Mouse (Mus musculus) heart, adult 2 months (tissue): Measurements from ENCODE around the gene Fyttd1. TPM values are rescaled to one million over a fixed set of nuclear protein-coding genes. Genes with fewer than 3 reads are reported as not detected.

ENCODE experiments used
- DNase-seq, 2 experiments: peaks; one replicate each; pipeline ENCODE4 v3.0.0; 2021
- H3K27ac ChIP-seq: fragments of 200-600 bp; 2 replicates; pipeline ENCODE4 v1.8.1; 2022
- H3K27me3 ChIP-seq: fragments of 200-500 bp; 2 replicates; pipeline ENCODE4 v1.6.1; 2012; ENCODE audit warnings: mild to moderate bottlenecking, low read length, inconsistent platforms, mixed read lengths; ENCODE audit not compliant: control insufficient read depth, insufficient read depth
- H3K36me3 ChIP-seq: fragments of 200-500 bp; 2 replicates; pipeline ENCODE4 v1.6.1; 2012; ENCODE audit warnings: low read length, inconsistent platforms; ENCODE audit not compliant: control insufficient read depth, insufficient read depth
- H3K4me1 ChIP-seq: fragments of 200-500 bp; 2 replicates; pipeline ENCODE4 v1.6.1; 2011; ENCODE audit warnings: low read length; ENCODE audit not compliant: control insufficient read depth, insufficient read depth
- H3K4me3 ChIP-seq: fragments of 200-600 bp; 2 replicates; pipeline ENCODE4 v1.8.1; 2022
- H3K79me2 ChIP-seq: fragments of 200-500 bp; replicated peaks from 2 replicates; pipeline ENCODE4 v1.6.1; 2012; ENCODE audit warnings: mild to moderate bottlenecking, inconsistent platforms, low read length, moderate library complexity, mixed read lengths; ENCODE audit not compliant: control insufficient read depth, insufficient read depth
- H3K9ac ChIP-seq: fragments of 200-500 bp; 2 replicates; pipeline ENCODE4 v1.6.1; 2012; ENCODE audit warnings: low read depth, mild to moderate bottlenecking, control low read depth, inconsistent platforms, low read length, mixed read lengths
- CTCF ChIP-seq: fragments of 200-600 bp; IDR thresholded peaks from 2 replicates; pipeline ENCODE4 v1.8.1; 2022; ENCODE audit warnings: antibody characterized with exemption, mild to moderate bottlenecking, moderate library complexity
- EP300 ChIP-seq: fragments of 200-500 bp; IDR thresholded peaks from 2 replicates; pipeline ENCODE4 v1.6.1; 2011; ENCODE audit warnings: low read depth, low read length, control low read depth; ENCODE audit not compliant: insufficient read depth
- POLR2A ChIP-seq: fragments of 200-500 bp; IDR thresholded peaks from 2 replicates; pipeline ENCODE4 v1.6.1; 2011; ENCODE audit warnings: mild to moderate bottlenecking, low read depth, low read length, control low read depth; ENCODE audit not compliant: insufficient read depth
- WGBS: fragments of 180-500 bp; shearing (Covaris S2); methylation state at CpG from one replicate; pipeline ENCODE4 v1.1.7; 2018; 5-methylcytosine and 5-hydroxymethylcytosine counted together
- intact Hi-C: fragments of 180-260 bp; cut with DNase I; formaldehyde crosslinking; loops from one replicate; pipeline ENCODE4 v1.15.1; 2025
- polyA plus RNA-seq: library from polyadenylated mRNA; depleted of rRNA; stranded (reverse); fragments of >200 nt; gene quantifications from 2 replicates; pipeline ENCODE4 v1.2.3, GENCODE M21; 2012
- total RNA-seq, 2 experiments: library from RNA; stranded (reverse); gene quantifications; 2 replicates each; pipeline ENCODE4 v1.2.3; 2021

Gene Fyttd1
- total and polyA plus RNA-seq, 3 experiments: 13.4 to 108 (median 101) TPM

DNA sequence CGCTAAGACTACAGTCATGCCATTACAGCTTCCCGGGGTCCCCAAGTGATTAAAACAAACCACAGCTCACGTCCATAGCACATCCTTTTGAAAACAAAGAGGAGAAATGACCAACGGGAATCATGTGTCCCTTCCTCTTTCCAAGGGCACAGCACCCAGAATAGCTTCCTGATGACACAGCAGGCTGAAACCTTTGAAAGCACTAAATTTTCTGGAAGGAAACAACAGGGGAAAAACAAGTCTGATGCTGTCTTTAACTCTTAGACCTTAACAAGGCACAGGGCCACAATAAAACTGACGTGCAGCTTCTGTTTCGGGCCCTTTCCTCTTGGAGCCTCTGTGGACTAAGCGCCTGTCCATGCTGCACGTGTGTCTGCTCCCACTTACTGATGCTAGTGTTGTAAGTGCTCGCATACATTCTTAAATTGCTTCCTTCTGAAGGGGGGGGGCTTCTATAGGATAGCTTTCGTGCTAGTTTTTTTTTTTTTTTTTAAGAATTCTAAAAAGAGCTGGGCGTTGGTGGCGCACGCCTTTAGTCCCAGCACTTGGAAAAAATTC is 23.7 kb upstream of the Fyttd1 start:
- no peak for TF ChIP-seq EP300
- TF ChIP-seq POLR2A: no peak
- TF ChIP-seq CTCF: no peak
- Histone ChIP-seq H3K4me1 (peaks cover 13% of the 10 kb centered on the region), H3K4me3 (peak overlapping the region; percentile 15; the same call in 1 of the 2 replicates), H3K79me2 (peaks cover 3% of the 10 kb centered on the region), H3K27ac (peak overlapping the region; percentile 90), H3K9ac (peak overlapping the region; percentile 60), H3K27me3 (no peaks in the 10 kb centered on the region), H3K36me3 (peaks cover 19% of the 10 kb centered on the region)
- 10% methylated on average over 13 of the region's 13 CpGs for WGBS
- intact Hi-C loops: loop anchor here (5.0 kb wide), 1 partner anchor 41 kb away; the partner anchor contains the start of gene Smbd1
- peak; percentile 39 to 41 for DNase-seq

DNA sequence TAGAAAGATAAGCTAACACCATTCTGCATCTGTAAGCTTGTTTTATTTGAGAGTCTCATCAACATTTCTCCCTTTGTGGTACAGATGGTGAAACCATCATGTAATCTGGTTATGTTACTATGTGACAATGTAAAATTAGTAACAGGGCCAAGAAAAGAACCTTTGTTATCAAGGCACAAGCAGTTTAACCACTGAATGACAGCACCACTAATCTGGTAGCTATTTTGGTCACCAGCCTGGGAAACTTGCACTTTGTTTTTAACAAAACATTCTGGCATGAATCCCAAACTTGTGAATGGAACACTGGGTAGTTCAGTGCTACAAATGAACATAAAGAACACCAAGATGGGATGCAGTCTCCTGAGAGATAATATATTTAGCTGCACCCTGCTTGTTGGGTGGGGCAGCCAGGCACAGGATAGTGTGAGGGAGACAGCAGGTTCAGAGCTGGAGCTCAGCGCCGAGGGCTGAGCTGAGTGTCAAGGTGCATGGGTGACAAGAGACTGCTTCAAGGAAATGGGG is 23.2 kb upstream of the Fyttd1 start:
- peak overlapping the region; percentile 15; the same call in 1 of the 2 replicates for H3K4me3 ChIP-seq

DNA sequence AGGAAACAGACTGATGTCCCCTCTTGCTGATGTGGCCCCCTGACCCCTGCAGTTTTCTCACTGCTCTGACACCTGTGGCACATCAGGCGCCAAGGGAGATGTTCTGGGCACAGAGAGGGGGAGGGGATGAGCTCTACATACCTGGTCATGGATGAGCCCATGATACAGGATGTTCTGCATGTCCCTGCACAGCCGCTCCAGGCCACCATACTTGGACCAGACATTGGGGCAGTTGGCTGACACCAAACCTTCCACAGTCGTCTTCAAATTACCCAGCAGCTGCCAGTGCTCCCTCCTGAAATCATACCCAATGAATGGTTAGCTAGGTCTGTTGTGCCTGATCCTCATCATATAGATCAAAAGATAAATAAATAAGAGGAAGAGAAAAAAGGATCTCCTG is 20.5 kb upstream of the Fyttd1 start:
- 86% methylated on average over 3 of the region's 3 CpGs for WGBS
- peaks cover 8% of the 10 kb centered on the region for H3K79me2 ChIP-seq
- TF ChIP-seq POLR2A (no peak), EP300 (no peak), CTCF (no peak)
- H3K27ac ChIP-seq: no peak overlapping the region; the same call in 1 of the 2 replicates
- intact Hi-C loops: no loop called here
- H3K4me3 ChIP-seq: no peak overlapping the region
- H3K27me3 ChIP-seq: no peaks in the 10 kb centered on the region
- no peak overlapping the region for H3K9ac ChIP-seq
- H3K4me1 ChIP-seq: peaks cover 18% of the 10 kb centered on the region
- H3K36me3 ChIP-seq: peaks cover 29% of the 10 kb centered on the region
- no peak for DNase-seq

More for the DNA sequence above, 23.2 kb upstream of the Fyttd1 start:
- Histone ChIP-seq H3K4me1 (peaks cover 14% of the 10 kb centered on the region), H3K27me3 (no peaks in the 10 kb centered on the region), H3K27ac (peak overlapping the region; percentile 90), H3K79me2 (peaks cover 3% of the 10 kb centered on the region), H3K36me3 (peaks cover 24% of the 10 kb centered on the region), H3K9ac (peak overlapping the region; percentile 3)
- intact Hi-C loops: loop anchor here (5.0 kb wide), 1 partner anchor 42 kb away; the partner anchor contains the start of gene Smbd1
- peak in 1 of 2 experiments; percentile 33 for DNase-seq
- TF ChIP-seq CTCF: no peak
- TF ChIP-seq EP300: no peak
- 0 out of 2 replicates have a peak, but pooled peaks have one; percentile 9 for TF ChIP-seq POLR2A
- 9% methylated on average over 2 of the region's 2 CpGs for WGBS

DNA sequence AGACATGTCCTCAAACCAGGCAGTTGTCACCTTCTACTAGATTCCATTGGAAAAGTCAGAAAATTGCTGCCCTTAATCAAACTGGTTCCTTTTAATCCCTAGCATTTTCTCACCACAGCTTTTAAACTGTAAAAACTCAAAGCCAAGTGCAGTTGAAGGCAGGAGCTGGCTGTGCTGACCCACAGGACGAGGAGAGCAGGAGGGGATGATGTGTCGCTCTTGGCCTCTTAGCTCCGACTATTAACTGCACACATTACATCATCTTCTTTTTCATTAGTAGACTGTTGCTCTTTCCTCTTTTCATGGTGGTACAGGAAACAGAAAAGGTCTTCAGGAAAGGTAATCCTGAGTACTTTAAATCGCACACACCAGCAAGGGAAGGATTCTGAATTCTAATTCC is 18.9 kb upstream of the Fyttd1 start:
- no peaks in the 10 kb centered on the region for H3K27me3 ChIP-seq
- intact Hi-C loops: no loop called here
- no peak overlapping the region for H3K4me3 ChIP-seq
- peaks cover 8% of the 10 kb centered on the region for H3K79me2 ChIP-seq
- peak overlapping the region; percentile 90 for H3K27ac ChIP-seq
- H3K36me3 ChIP-seq: peaks cover 31% of the 10 kb centered on the region
- 24% methylated on average over 4 of the region's 4 CpGs for WGBS
- TF ChIP-seq EP300: no peak
- no peak for TF ChIP-seq POLR2A
- no peak for TF ChIP-seq CTCF
- H3K4me1 ChIP-seq: peaks cover 14% of the 10 kb centered on the region
- DNase-seq: peak in 1 of 2 experiments; percentile 21
- no peak overlapping the region for H3K9ac ChIP-seq

DNA sequence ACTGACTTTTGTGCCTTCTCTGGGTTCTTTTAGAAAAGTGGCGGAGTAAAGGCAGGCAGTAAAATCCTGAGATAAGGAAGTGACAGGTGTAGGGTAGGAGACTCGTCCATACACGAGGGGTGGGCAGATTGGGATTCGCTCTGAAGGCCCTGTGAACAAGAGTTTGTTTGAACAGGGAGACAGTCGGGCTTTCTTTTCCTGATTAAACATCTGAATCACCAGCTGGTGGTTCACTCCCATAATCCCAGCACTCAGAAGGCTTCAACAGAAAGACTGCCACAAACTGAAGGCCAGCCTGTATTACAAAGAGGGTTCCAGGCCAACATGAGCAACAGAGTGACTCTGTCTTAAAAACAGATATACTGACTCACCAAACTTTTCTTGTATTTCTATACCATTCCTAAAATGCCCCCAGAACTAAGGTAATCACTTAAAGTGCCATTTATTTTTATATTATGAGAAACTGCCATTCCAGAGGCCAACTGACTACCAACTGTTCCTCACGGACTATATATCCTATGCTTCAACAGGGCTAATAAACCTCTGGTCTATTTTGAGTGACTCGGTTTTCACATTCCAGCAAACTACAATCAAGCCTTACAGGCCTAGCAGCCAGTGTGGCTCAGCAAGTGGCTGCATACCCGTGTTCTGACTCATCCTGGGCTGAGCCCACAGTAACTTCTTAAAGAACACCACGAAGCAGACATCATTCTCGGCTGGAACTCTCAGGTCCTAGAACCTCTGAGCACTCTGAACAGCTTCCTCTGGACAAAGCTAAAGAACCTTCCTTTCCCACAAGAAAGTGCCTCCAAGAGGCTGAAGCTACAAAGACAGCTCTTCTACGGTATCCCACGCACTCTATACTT is 18.3 kb upstream of the Fyttd1 start:
- Histone ChIP-seq H3K4me1 (peaks cover 14% of the 10 kb centered on the region), H3K27ac (peak overlapping the region; percentile 90), H3K4me3 (0 out of 2 replicates have a peak overlapping the region, but pooled peaks have one; percentile 14), H3K9ac (0 out of 2 replicates have a peak overlapping the region, but pooled peaks have one; percentile 1), H3K36me3 (peaks cover 27% of the 10 kb centered on the region), H3K79me2 (peaks cover 8% of the 10 kb centered on the region), H3K27me3 (no peaks in the 10 kb centered on the region)
- intact Hi-C loops: no loop called here
- 34% methylated on average over 12 of the region's 12 CpGs for WGBS
- peak; percentile 57 to 63 for DNase-seq
- TF ChIP-seq EP300: 0 out of 2 replicates have a peak, but pooled peaks have one; percentile 39
- no peak for TF ChIP-seq CTCF
- peak; percentile 47; the same call in 1 of the 2 replicates for TF ChIP-seq POLR2A
